Mouse (Mus musculus): ENCODE data around the gene Rnf126. TPM values are rescaled to one million over a fixed set of nuclear protein-coding genes. Genes with fewer than 3 reads are reported as not detected.

Gene Rnf126
- polyA plus RNA-seq, 1 experiment: 122 TPM

DNA sequence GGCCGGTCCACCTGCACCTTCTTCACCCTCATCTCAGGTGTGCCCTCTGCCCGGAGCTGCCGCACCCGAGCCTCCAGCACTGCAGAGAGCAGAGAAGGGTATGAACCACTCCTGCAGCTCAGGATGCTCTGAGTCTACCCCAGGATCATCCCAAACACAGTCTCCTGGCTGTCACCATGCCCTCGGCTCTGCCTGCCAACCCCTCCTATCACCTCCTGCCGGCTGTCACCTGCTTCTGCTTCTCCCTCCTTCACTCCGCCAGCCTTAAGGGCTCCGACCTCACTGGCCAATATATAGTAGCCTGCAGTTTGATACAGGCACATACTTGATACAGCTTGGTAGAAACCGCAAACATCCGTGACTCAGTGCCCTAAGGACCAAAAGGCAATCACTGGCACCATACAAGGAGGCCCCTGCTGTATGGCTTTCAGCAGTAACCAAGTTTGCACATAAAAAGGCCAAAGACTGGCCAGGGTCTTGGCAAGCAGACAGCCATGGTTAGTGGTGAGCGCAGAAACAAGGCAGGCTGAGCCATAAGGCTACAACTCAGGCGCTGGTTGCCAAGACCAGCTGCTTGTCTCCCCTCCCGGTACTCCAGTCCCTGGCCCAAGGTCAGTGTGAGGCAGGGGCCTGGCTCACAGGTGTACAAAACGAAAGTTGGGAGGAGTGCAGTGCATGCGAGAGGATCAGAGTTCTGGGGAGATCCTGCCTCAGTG, 22.9 kb downstream of the Rnf126 start:
- TF ChIP-seq CTCF (IDR thresholded peaks at IDR 0.05; ENCODE audit: extremely low read depth, insufficient read depth, insufficient read length, insufficient replicate concordance) (no peak), POLR2A (IDR thresholded peaks at IDR 0.05; ENCODE audit: low read depth, low read length) (no peak)
- no peak for DNase-seq (ENCODE audit: low read depth in 1 of 2, low spot score in 2 of 2)
- peaks cover 34% of the 10 kb centered on the region for H3K36me3 ChIP-seq (ENCODE audit: control insufficient read depth, insufficient read depth, low read length)
- no peak overlapping the region for H3K4me3 ChIP-seq (ENCODE audit: extremely low read depth, insufficient read depth, insufficient read length)
- H3K27ac ChIP-seq (ENCODE audit: insufficient read depth, low read length): no peak overlapping the region
- H3K27me3 ChIP-seq (ENCODE audit: control insufficient read depth, insufficient read depth, low read length): no peaks in the 10 kb centered on the region
- H3K4me1 ChIP-seq (ENCODE audit: control insufficient read depth, insufficient read depth, insufficient read length): peaks cover 3% of the 10 kb centered on the region
- 91% methylated on average over 15 of the region's 15 CpGs for WGBS

DNA sequence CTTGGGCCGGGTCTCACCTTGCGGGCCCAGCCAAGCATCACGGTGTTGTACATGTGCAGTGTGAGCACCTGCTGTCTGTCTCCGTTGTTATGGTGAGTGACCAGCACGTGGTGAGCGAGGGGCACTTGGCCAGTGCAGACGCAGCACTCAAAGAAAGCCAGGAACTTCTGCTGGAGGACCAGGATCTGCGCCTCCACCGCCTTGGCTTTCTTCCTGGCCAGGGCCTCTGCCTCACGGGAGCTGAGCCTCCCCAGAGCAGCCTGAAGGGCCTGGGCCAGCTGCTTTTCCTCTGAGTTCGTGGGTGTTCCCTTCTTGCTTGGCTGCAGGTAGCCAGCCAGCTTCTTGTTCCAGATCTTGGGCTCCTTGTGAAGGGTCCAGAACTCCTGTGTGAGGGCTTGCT, 23.6 kb downstream of the Rnf126 start:
- Histone ChIP-seq H3K27me3 (ENCODE audit: control insufficient read depth, insufficient read depth, low read length) (no peaks in the 10 kb centered on the region), H3K4me1 (ENCODE audit: control insufficient read depth, insufficient read depth, insufficient read length) (peaks cover 3% of the 10 kb centered on the region), H3K36me3 (ENCODE audit: control insufficient read depth, insufficient read depth, low read length) (peaks cover 37% of the 10 kb centered on the region), H3K4me3 (ENCODE audit: extremely low read depth, insufficient read depth, insufficient read length) (no peak overlapping the region), H3K27ac (ENCODE audit: insufficient read depth, low read length) (no peak overlapping the region)
- 86% methylated on average over 11 of the region's 11 CpGs for WGBS
- TF ChIP-seq POLR2A (IDR thresholded peaks at IDR 0.05; ENCODE audit: low read depth, low read length): no peak
- TF ChIP-seq CTCF (IDR thresholded peaks at IDR 0.05; ENCODE audit: extremely low read depth, insufficient read depth, insufficient read length, insufficient replicate concordance): no peak
- DNase-seq (ENCODE audit: low read depth in 1 of 2, low spot score in 2 of 2): no peak

DNA sequence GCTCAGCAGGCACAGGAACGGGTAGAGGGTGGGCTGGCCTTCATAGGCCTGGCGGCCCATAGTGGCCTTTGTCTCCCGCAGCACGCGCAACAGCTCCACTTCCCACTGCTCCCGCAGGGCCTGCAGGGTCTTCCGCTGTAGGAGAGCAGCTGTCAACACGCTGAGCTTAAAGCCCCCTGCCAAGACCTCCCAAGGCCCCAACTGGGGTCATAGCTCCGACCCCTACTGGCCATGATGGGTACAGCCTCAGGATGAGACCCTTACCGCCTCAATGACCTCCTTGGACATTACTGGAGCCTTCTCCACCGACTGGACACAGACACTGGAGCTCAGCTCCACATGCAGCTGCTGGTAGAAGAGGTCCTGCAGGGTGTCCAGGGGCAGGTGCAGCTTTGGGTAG, 25.9 kb downstream of the Rnf126 start:
- no peak for DNase-seq (ENCODE audit: low read depth in 1 of 2, low spot score in 2 of 2)
- Histone ChIP-seq H3K4me3 (ENCODE audit: extremely low read depth, insufficient read depth, insufficient read length) (no peak overlapping the region), H3K27ac (ENCODE audit: insufficient read depth, low read length) (no peak overlapping the region), H3K36me3 (ENCODE audit: control insufficient read depth, insufficient read depth, low read length) (peaks cover 59% of the 10 kb centered on the region), H3K27me3 (ENCODE audit: control insufficient read depth, insufficient read depth, low read length) (no peaks in the 10 kb centered on the region), H3K4me1 (ENCODE audit: control insufficient read depth, insufficient read depth, insufficient read length) (no peaks in the 10 kb centered on the region)
- WGBS: 92% methylated on average over 11 of the region's 11 CpGs
- TF ChIP-seq POLR2A (IDR thresholded peaks at IDR 0.05; ENCODE audit: low read depth, low read length) (no peak), CTCF (IDR thresholded peaks at IDR 0.05; ENCODE audit: extremely low read depth, insufficient read depth, insufficient read length, insufficient replicate concordance) (no peak)

DNA sequence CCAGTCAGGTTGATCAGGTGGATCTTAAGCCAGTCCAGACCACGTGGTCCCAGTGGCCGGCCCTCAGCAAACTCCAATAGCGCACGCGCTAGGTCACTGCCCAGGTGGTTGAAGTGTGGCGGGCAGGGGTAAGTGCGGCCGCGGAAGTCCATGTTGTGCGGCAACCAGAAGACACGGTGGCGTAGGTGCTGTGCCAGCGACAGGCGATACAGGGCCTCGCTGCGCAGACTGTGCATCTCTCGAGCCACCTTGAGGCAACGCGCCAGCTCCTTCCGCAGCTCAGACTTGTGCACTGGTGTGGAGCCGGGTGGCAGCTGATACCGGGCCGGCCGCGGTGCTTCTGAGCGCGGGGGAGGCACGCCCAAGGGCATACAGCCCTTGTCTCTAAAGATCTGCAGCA, 27.5 kb downstream of the Rnf126 start:
- H3K36me3 ChIP-seq (ENCODE audit: control insufficient read depth, insufficient read depth, low read length): peaks cover 69% of the 10 kb centered on the region
- 95% methylated on average over 28 of the region's 28 CpGs for WGBS
- TF ChIP-seq POLR2A (IDR thresholded peaks at IDR 0.05; ENCODE audit: low read depth, low read length) (no peak), CTCF (IDR thresholded peaks at IDR 0.05; ENCODE audit: extremely low read depth, insufficient read depth, insufficient read length, insufficient replicate concordance) (no peak)

DNA sequence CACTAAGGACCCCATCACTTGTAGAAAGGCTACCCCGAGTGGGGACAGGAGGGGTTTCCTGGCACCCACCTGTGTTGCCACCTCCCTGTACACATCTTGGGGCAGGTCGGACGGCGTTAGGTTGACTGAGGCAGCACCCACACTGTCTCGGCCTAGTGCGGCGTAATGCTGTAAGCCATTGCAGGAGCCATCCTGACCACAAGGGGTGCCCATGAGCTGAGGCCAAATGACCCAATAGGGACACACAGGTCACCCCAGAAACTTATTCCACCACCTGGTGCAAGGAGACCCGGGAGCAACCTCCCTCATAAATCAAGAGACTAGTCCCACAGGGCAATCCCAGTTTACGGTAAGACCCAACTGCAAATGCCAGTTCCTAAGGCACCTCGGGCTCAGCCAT, 28.5 kb downstream of the Rnf126 start:
- no peak for DNase-seq (ENCODE audit: low read depth in 1 of 2, low spot score in 2 of 2)
- peak; percentile 40; the same call in 1 of the 2 replicates for TF ChIP-seq CTCF (IDR thresholded peaks at IDR 0.05; ENCODE audit: extremely low read depth, insufficient read depth, insufficient read length, insufficient replicate concordance)
- no peak for TF ChIP-seq POLR2A (IDR thresholded peaks at IDR 0.05; ENCODE audit: low read depth, low read length)
- Histone ChIP-seq H3K36me3 (ENCODE audit: control insufficient read depth, insufficient read depth, low read length) (peaks cover 70% of the 10 kb centered on the region), H3K4me3 (ENCODE audit: extremely low read depth, insufficient read depth, insufficient read length) (no peak overlapping the region), H3K27ac (ENCODE audit: insufficient read depth, low read length) (no peak overlapping the region), H3K4me1 (ENCODE audit: control insufficient read depth, insufficient read depth, insufficient read length) (no peaks in the 10 kb centered on the region), H3K27me3 (ENCODE audit: control insufficient read depth, insufficient read depth, low read length) (no peaks in the 10 kb centered on the region)
- WGBS: 95% methylated on average over 10 of the region's 10 CpGs

More for the DNA sequence above, 27.5 kb downstream of the Rnf126 start:
- H3K4me3 ChIP-seq (ENCODE audit: extremely low read depth, insufficient read depth, insufficient read length): no peak overlapping the region
- H3K27me3 ChIP-seq (ENCODE audit: control insufficient read depth, insufficient read depth, low read length): no peaks in the 10 kb centered on the region
- H3K27ac ChIP-seq (ENCODE audit: insufficient read depth, low read length): no peak overlapping the region
- no peaks in the 10 kb centered on the region for H3K4me1 ChIP-seq (ENCODE audit: control insufficient read depth, insufficient read depth, insufficient read length)
- no peak for DNase-seq (ENCODE audit: low read depth in 1 of 2, low spot score in 2 of 2)

DNA sequence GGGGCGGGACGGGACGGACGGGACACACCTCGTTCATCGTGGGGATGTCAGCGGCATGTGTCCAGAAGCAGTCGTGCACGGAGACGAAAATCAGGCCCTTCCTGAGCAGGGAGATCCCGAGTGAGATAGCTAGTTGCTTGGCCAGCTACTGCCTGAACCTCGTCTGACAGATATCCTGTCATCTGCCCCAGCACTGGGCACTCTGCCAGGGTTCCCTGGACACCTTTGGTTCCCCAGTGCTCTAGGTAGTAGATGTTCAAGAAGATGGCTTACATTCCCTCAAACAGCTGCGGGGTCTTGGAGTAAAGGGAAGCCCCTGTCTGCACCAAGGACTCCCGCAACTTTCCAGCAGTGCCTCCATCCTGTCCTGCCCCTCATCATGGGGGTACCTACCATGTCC, 30.0 kb downstream of the Rnf126 start:
- 92% methylated on average over 14 of the region's 14 CpGs for WGBS
- DNase-seq (ENCODE audit: low read depth in 1 of 2, low spot score in 2 of 2): no peak
- Histone ChIP-seq H3K27ac (ENCODE audit: insufficient read depth, low read length) (no peak overlapping the region), H3K4me3 (ENCODE audit: extremely low read depth, insufficient read depth, insufficient read length) (no peak overlapping the region), H3K4me1 (ENCODE audit: control insufficient read depth, insufficient read depth, insufficient read length) (no peaks in the 10 kb centered on the region), H3K36me3 (ENCODE audit: control insufficient read depth, insufficient read depth, low read length) (peaks cover 65% of the 10 kb centered on the region), H3K27me3 (ENCODE audit: control insufficient read depth, insufficient read depth, low read length) (no peaks in the 10 kb centered on the region)
- TF ChIP-seq CTCF (IDR thresholded peaks at IDR 0.05; ENCODE audit: extremely low read depth, insufficient read depth, insufficient read length, insufficient replicate concordance): no peak
- no peak for TF ChIP-seq POLR2A (IDR thresholded peaks at IDR 0.05; ENCODE audit: low read depth, low read length)

DNA sequence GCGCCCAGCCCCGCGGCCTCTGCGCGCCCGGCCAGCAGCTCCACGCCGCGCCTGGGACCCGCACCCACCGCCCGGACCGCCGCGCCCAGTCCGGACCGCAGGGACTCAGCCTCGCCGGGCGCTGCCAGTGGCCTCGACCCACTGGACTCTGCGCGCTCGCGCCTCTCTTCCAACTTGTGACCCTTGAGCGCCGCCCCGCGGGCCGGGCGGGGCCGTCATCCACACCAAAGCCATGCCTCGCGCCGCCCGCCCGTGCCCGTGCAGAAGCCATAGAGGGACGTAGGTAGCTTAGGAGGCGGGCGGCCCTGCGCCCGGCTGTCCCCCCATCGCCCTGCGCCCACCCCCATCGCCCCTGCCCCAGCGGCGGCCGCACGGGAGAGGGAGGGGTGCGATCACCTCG, 31.4 kb downstream of the Rnf126 start:
- H3K36me3 ChIP-seq (ENCODE audit: control insufficient read depth, insufficient read depth, low read length): peaks cover 54% of the 10 kb centered on the region
- WGBS: 89% methylated on average over 51 of the region's 52 CpGs
- H3K27me3 ChIP-seq (ENCODE audit: control insufficient read depth, insufficient read depth, low read length): no peaks in the 10 kb centered on the region
- no peak for TF ChIP-seq POLR2A (IDR thresholded peaks at IDR 0.05; ENCODE audit: low read depth, low read length)
- no peak for TF ChIP-seq CTCF (IDR thresholded peaks at IDR 0.05; ENCODE audit: extremely low read depth, insufficient read depth, insufficient read length, insufficient replicate concordance)
- H3K4me3 ChIP-seq (ENCODE audit: extremely low read depth, insufficient read depth, insufficient read length): no peak overlapping the region
- DNase-seq (ENCODE audit: low read depth in 1 of 2, low spot score in 2 of 2): no peak
- no peak overlapping the region for H3K27ac ChIP-seq (ENCODE audit: insufficient read depth, low read length)
- no peaks in the 10 kb centered on the region for H3K4me1 ChIP-seq (ENCODE audit: control insufficient read depth, insufficient read depth, insufficient read length)

Data from spleen, adult 2 months (tissue).